Mouse (Mus musculus): ENCODE measurements around the gene Mrpl3.
"Not testable (repeated sequence)": the region's sequence is repeated elsewhere in the genome, so short reads cannot be mapped to it uniquely, and the experiment has no call there.

Gene Mrpl3

DNA sequence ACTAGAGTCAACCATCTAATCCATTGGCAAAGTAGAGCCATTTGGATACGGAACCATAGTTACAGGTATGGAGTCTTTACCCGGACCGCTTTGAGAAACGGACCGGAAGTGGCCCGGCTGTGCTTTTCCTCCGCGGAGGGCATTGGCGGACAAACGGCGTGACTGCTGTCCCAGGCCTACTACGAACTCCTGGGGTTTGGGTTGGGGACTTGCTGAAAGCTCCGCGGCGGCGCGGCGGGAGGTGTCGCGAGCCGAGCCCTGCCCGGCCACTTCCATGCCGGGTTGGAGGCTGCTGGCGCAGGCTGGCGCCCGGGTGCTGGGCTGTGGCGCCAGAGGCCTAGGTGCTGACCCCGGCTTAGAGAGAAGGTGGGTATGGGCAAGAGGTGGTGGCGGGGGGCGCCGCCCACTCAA is at the start of gene Mrpl3:
TSS of gene Mrpl3 (plus strand) at position 93 of the 411 bp plus-strand sequence.
- peak; percentile 89 for DNase-seq (ENCODE audit: low spot score)

DNA sequence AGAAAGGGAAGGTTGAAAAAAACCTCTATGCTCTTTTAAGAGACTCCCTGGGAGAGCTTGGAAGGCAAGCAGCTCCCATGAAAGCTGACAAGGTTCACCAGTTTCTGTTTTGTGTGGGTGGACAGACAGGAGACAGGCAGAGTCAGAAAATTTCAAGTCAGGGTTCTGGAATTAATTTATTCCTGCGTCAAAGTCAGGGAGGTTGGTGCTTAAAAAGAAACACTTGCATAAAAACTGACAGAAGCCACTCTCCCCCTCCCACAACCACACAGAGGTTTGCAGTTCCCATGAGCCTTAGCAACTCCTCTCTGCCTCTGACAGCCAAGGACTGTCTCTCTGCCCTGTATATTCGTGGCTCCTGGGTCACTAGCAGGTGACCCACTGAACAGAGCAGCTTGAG is 42.3 kb upstream of the Mrpl3 start:
- no peak for DNase-seq (ENCODE audit: low spot score)

DNA sequence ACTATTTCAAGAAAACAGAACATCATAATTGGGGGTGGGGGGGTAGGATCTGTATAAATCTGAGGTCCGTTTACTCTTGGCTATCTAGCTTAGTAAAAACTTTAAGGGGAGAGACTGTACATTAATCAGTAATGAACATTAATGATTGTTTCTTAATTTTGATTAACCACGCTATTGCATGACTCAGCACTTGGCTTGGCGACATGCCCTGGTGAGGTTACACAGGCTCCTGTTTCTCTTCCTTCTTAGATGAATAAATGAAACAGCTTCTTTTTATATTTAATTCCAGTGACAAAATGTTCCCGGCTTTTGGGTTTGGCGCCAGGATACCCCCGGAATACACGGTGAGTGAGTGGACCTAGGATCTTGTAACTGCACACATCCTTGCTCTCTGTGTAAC is 34.9 kb upstream of the Mrpl3 start:
- no peak for DNase-seq (ENCODE audit: low spot score)

DNA sequence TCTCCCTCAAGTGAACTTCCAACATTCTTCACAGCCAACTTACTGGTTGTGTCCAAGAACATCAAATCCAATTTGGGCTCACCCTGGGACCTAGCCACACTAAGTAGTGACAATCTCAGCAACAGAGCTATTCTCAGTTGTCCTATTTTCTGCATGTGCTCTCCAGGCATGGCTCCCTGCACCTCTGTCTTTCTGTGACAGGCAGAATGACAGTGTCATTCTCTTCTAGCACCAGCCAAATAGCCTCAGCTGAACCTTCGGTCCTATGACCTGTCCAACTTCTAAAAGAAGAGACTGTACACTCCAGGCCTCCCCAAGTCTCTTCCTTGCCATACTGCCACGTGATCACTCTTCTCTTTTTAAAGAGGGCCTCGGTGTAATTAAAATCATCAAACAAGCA is 24.7 kb upstream of the Mrpl3 start:
- DNase-seq (ENCODE audit: low spot score), result no peak

DNA sequence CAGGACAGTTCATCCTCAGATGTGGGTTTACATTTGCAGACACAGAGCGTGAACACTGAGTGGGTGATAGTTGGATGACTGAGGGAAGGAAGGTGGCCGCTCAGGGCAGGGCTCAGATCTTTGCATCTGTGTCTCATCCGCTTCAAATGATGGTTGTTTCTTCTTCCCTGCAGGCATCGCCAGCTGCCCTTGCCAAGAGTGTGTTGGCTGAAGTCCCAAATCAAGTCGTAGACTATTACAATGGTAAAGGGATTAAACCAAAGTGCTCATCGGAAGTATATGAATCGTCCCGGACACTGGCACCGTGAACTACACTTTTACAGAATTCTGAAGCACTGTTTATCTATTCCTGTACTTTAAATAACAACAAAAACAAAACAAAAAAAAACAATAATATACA is 20.5 kb upstream of the Mrpl3 start:
- DNase-seq (ENCODE audit: low spot score), result no peak

DNA sequence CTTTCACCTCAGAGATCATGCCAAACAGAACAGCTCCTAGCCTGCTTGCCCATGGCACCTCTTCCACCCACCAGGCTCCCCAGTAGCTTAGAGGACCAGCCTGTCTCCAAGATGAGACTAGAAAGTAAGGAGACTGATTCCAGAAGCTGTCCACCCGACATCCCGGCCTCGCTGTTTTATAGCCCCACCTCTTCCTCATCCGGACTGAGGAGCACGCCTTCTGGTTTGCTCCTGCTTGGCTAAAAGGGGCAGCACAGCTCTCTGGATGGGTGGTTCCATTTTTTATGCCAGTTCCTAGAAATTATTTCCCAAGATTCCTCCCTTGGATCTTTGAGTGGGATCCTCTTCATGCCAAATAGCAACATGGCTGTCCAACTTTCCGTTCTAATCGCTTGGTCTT is 19.4 kb upstream of the Mrpl3 start:
- DNase-seq (ENCODE audit: low spot score), result no peak

DNA sequence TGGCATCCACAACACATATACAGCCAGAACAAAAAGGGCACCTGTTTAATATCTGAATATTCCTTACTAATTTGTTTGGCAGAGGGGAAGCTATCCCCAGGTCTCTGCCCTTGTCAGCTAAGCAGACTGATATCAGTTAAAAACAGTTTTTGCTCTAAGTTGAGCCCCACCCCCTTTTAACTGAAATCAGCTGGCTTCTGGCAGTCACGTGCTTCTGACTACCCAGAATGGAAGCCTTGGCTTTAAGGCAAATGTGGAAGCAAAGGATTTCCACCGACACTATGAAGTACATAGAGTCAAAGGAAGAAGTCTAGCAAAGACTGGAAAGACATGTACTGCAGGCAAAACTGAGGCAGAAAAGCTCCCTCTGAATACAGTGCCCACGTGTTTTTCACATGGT is 15.2 kb upstream of the Mrpl3 start:
- DNase-seq (ENCODE audit: low spot score), result no peak

DNA sequence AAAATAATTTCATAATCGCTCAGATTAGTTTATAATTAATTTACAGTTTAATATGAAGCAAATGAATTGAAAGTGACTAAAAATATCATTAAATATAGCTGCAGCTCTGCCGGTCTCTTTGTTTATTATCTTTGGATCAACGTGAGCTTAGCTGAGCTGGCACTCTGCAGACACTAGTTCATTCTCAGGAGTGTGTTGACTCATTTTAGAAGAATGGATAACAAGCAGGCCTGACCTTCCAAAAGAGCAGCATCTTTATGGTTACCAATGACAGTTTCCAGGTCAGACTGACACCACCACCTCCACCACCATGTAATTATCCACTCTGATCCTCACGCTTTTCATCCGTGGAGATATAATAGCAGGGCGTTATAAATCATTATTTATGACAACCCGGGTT is 7.0 kb upstream of the Mrpl3 start:
- no peak for DNase-seq (ENCODE audit: low spot score)

DNA sequence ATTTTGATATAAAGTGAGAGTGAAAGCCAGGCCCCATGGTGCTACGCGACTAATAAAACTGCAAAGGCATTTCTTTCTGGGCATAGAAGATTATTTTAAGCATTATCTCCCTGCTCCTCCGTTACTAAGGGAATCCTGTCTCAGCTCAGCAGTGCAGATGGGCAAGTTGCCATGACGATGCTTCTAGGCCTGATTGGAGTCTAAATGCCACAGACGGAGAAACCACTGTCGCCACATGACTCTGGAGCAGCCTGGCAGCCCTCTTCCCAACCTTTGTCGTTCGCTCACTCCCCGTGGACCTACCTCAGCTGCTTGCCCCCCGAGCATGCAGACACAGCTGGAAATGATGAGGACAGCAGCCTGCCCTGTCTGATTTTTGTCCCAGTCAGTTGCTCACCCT is 4.7 kb upstream of the Mrpl3 start:
- DNase-seq (ENCODE audit: low spot score), result no peak

DNA sequence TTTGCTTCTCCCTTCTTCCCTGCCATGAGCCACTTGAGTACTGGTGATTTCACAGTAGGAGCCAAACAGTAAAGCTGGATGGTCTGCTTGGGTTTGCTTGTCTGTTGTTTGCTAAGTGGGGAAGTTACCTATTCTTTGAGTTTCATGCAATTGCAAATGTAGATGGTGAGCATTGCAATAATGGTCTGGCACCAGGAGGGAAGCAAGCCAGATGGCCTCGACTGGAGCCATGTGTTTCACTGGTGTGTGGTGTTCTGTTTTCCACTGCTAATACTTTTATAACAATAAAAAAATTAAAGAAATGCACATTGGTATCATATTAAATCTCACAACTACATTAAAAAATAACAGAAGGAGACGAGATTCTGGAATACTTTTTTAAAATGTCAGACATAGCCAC is 3.4 kb upstream of the Mrpl3 start:
- no peak for DNase-seq (ENCODE audit: low spot score)

DNA sequence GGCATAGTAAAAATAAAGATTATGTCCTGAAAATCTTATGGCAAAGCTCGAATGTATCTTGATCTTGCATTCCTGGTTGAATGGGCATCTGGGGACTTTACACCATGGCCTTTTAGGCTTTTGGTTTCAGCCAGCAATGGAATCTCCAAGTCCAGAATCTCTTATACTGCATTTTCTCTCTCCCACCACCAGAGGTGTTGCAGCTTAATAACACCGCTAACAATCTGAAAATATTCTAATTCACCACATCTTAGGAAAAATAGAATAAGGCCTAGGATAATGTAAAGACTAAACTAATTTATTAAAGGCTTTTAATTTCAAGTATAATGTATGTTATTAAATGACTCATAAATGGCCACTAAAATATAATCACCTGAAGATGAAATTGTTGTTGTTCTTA is 2.8 kb upstream of the Mrpl3 start:
- DNase-seq (ENCODE audit: low spot score), result no peak

DNA sequence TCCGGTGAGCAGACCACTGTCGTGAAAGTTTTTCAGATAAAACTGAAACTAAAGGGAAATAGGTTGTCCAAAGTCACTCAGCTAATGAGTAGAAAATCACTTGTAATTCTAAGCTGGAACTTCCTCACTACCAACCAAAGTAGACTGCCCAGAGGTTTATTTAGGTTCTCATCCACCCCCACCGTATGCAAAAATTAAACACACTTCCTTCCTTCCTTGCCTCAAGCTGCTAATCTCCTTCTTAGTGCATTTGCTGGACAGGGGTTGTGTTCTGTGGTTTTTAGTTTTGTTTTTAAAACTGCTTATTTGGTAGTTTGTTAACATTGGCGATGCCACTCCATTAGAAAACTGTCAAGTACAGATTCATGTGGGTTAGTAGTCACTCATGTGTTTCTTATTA is 773 bp downstream of the Mrpl3 start:
- DNase-seq (ENCODE audit: low spot score), result no peak

DNA sequence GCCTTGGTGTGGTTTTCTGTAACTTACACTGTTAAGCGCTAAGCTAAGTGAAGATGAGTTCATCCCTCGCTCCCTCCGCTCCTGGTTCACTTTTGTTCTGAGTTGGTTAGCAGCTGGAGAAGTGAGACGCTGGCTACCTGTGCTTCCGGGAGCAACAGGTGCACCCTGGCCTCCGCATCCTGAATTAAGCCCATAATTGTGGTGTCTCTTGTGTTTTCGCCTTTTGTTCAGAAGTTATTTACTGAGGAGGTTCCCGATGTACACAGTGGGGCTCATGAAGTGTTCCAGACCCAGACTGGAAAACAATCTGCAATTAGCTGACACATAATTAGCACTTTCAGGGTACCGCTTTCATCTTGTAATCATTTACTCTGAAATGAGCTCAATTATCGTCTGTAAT is 16.1 kb downstream of the Mrpl3 start:
- no peak for DNase-seq (ENCODE audit: low spot score)

DNA sequence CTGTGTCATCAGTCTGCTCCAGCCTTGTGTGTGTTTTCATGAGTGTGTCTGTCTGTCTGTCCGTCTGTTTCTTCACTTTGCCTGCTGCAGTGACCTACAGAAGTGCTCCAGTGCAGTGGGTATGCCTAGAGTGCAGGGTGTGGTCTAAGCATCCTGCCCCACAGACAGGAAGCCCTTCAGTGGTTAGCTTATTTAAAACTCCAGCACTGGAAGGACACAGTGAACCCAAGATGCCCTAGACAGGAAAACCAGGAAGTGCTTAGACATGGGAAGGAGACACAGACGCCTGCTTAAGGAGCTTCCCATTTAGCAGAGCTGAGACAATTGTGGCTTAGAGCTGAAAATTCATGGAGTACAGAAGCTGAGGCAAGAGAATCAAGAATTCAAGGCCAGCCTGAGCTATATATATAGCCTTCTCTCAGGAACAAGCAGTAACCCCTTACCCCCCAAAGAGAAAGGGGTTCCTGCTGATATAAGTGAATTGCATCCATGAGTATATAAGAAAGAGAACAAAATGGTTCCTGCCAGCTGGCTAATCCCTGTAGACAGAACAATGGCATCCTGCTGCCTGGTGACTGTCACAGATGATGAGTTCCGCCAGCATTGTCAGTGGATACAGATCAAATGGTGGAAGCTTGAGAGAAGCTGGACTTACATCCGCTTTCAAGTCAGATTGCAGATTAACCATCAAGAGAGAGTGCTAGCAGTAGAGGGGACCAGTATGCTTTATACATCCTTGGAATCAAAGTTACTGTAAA is 20.1 kb downstream of the Mrpl3 start:
- DNase-seq (ENCODE audit: low spot score), result no peak

DNA sequence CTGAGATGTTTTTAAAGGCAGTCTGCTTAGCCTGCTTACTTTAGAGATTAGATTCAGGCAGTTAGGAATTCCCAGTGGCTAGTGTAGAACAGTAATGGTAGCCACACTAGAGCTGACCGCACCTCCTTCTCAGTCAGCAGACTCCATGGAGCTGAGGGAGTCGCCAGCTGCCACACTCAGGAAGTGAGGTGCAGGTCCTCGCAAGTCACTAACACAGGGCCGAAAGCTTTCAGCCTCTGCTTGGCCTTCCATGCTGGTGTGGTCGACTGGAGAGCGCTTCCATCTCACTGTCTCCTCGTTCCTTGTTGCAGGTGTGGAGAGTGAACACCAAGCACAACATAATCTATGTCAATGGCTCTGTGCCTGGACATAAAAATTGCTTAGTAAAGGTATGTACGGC is 21.8 kb downstream of the Mrpl3 start:
- no peak for DNase-seq (ENCODE audit: low spot score)

DNA sequence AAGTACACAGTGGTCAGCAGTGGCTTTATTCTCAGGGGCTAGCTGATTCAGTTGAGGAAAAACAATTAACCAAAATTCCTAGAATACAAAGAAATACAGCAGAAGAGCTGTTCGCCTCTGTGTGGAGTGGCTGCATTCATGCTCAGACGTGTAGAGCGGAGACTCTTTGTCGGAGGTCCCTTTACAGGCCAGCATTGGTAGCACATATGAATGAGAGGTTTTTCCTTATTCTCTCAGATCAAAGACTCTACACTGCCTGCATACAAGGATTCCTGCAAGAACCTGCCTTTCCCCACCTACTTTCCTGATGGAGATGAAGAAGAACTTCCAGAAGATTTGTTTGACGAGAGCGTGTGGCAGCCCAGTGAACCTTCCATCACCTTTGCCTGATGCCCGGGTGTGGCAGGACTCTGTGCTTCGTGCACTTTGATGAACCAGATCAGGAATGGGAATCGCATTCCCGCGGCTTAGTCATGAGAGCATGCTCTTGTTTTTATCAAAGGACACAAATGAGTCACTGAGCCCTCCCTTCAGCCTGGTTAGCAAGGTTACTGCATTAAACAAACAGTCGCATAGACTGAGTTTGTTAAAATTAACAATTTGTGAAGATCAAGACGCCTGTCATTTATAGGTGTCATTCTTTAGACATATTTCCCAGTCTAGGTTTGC is 23.9 kb downstream of the Mrpl3 start:
- DNase-seq (ENCODE audit: low spot score), result no peak

DNA sequence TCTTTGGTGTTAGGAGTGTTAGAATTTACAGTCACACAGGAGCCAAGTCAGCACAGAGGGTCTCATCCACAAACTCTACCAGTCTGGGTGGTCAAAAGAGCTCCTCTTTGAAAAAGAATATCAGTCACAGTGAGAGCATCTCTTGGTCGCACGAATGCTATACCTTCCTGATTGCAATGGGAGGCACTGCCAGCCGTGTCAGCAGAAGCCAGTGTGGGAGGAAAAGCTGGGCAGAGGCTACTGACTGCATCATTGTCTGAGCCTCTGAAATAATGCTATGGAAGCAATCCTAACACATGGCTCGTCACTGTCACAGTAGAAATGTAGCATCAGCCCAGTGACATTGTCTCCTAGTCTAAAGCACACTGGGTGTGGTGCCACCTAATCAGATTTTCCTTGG is 25.4 kb downstream of the Mrpl3 start:
- DNase-seq (ENCODE audit: low spot score), result no peak

DNA sequence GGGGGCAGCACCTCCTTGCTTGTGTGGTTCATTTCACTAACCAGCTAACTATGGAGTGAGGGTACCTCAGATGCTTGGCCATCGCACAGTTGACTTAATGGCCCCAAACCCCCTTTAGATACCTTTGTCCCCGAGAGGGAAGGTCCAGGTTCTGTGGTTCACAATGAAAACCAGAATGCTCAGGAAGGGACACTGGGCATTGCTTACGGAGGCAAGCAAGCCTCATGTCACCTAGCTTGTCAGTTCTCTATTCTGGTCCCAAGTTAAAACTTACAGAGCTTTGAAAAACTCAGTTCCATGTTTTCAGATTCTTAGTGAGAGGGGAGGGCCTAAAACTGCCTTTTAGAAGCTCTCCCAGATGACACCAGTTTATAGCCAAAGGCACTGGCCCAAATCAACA is 27.2 kb downstream of the Mrpl3 start:
- no peak for DNase-seq (ENCODE audit: low spot score)

DNA sequence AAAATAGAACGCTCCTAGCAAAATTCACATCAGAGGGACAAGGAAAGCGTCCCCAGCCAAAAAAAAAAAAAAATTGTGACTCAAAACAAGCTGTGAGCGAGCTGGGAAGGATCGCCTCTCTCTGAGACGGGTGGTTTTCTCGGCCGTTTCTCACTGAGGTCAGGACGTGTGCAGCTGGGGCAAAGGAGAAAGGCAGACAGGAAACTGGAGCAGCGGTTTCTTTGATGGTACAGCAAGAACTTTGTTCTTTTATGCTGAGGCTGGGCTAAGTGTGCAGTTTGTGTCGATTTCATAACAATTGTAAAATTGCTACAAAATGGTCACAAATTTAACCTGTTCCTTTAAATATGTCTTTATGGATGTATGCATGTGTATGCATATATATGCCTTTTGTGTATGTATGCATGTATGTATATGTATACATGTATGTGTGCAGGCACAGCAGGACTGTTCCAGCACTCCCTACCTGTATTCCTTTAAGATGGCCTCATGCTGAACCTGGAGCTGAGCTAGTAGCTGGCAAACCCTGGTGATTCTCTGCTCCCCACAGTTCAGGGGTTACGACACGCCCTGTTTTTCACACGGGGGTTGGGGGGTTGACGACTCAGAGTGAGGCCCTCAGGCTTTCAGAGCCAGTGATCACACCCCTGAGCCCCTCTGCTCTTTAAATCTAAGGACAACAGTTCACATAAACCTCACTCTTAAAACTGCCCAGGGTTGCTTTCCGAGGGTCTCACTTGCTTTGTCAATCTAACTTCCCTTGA is 48.0 kb downstream of the Mrpl3 start:
- no peak for DNase-seq (ENCODE audit: low spot score)

DNA sequence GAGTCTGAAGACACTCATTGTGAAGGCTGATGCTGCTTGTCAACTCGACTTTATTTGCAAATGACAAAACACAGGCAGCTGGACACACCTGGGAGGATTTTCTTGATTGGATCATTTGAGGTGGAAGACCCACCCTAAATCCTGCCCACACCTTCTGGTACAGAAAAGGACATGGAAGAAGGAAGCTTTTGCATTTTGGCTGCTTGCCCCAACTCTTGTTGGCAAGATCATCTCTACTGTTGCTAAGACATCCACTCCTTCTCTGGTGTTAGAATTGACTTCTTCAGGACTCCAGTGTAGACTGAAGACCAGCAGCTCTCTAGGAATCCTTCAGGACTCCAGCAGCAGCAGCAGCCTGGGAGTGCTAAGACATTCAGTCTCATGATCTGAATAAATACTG is 48.9 kb downstream of the Mrpl3 start:
- DNase-seq (ENCODE audit: low spot score), result no peak

DNA sequence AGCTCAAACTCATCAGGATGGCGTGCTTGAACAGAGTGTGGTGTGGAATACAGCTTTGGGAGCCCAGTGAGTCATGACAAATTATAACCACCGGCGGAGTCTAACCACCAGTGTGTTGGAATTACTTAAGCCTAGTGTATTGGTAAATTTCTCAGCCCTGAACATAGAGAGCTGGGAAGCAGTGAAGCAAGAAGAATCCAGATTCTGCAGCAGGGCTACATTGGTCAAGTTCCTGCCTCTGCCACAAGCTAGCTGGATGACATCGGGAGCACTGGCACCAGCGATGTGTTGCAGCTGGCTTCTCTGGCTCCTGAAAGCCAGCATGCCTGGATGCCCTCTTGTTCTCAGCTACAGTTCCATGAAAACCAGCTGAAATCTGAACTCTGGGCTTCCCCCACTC is 50.9 kb downstream of the Mrpl3 start:
- DNase-seq (ENCODE audit: low spot score), result no peak

DNA sequence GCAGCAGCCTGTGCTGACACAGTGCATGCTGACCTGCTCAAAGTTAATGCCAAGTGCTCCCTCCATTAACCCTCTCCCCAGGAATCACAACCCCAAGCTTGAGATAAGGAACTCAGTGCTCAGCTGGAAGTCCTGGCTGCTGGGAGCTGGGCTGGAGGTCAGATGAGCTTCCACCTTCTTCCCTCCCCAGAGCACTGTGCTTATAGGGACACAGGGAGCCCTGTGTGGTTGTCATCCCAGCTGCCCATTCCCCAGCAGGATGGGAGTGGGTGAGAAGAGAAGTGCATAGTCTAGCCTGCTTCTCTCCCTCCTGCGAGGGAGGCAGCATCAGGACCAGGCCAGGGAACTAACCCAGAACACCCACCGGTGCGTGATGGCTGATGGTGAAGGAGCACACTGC is 72.2 kb downstream of the Mrpl3 start:
- not testable (repeated sequence) for DNase-seq (ENCODE audit: low spot score)
